Mouse (Mus musculus) kidney, postnatal 25 days (tissue): ENCODE measurements around the gene Tradd.
A peak's percentile ranks its signal among the peaks of the same experiment; 100 is the strongest.

Experiments
- DNase-seq, 2 experiments: peaks; one replicate each; pipeline ENCODE4 v3.0.0; 2021; ENCODE audit warnings: mixed read lengths in 2 of 2

Gene Tradd

DNA sequence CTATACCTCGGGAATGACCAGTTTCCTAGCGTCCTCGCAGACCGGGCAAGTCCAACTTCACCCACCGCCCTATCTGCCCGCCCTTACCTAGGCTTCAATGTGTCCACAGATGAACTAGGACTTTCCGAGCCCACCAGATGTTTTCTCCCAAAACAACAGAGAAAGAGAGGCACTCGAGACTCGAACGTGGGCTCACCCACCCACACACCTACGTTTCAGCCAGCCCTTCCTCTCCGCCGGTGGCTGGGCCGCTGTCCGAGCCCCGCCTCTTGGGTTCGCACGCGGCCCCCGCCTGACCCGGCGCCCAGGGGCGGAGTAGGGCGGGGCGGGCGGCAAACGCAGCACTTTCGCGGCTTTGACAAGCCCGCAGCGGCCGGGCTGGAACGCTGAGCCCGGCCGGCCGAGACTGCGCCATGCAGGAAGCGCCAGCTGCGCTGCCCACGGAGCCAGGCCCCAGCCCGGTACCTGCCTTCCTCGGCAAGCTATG lies 5.1 kb upstream of the Tradd start, which contains the start of gene Hsf4:
TSS of gene Hsf4 (plus strand) at position 341 of the 487 bp plus-strand sequence.
- peak; percentile 66 to 88 for DNase-seq

DNA sequence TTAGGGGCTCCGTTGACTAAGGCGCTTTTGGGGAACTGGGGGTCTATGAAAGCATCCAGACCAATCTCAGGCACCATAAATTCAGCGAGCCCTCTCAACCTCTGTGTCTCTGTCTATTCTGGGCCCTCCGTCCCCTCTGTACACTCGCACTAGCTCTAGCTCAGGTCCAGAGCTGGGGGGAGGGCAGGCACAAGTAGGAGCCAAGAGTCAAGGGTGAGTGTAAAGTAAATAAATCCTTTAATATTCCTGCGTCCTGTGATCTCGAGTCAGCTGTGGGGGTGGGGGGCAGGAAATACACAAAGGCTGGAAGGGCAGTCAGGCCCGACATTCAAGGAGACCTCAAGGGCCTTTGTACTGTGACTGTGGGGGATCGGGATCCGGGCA lies 4.7 kb upstream of the Tradd start:
- DNase-seq: peak; percentile 43 to 62

DNA sequence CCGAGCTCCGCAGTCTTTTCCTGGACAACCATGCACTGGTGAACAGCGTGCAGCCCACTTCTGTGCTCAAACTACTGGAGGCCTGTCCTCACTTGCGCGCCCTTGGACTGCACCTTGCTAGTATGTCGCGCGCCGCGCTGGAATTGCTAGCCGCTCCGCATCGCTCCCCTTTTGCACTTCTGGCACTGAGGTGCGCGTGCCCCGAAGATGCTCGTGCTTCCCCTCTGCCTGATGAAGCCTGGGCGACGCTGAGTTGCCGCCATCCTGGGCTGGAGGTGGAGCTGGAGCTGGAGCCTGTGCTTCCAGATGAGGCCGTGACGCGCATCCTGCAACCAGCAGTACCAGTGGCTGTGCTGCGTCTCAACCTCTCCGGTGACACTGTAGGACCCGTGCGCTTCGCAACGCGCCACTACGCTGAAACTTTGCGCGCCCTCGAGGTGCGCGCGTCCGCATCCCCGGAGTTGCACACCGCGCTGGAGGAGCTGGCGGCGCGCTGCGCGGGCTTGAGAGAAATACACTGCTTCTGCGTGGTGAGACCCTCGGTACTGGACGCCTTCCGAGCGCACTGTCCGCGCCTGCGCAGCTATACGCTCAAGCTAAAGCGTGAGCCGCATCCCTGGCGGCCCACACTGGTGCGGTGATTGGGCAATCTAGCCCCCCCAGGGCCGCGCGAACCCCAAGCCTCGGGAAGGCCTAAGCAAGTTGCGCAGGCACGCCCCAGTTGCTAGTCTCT lies 4.1 kb upstream of the Tradd start:
- peak in 1 of 2 experiments; percentile 55 for DNase-seq

DNA sequence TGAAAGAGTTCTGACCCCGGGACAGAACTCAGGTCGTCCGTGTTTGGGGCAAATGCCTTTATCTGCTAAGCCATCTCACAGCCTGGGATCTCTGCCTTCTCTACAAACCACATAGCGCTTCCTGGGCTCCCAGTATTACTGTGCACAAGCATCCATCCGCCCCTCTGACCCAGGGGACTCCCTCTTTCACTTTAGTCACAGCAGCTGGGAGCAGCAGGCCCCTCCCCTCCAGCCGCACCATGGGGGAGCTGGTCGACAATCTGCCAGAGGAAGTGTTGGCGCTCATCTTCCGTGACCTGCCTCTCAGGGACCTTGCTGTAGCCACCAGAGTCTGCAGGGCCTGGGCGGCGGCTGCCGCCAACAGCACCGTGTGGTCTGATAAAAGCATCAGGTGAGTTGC lies 2.4 kb upstream of the Tradd start:
- DNase-seq: no peak

DNA sequence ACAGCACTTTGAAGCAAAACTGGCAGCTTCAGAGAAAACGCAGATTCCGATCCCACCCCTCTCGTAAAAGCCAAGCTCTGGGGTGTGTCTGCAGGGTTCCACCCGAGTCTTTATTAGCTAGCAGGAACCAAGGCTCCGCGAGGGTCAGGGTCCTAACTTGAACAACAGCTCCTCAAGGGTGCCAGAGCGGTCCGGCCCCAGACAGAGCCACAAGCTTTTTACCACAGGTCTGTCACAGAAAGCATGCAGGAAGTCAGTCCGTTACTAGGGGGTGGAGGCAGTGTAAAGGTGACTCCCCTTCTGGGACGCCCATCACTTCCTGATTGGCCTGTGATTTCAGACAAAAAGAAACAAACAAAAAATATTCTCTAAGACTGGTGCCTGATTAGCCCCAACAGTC lies 719 bp upstream of the Tradd start:
- peak in 1 of 2 experiments; percentile 59 for DNase-seq

DNA sequence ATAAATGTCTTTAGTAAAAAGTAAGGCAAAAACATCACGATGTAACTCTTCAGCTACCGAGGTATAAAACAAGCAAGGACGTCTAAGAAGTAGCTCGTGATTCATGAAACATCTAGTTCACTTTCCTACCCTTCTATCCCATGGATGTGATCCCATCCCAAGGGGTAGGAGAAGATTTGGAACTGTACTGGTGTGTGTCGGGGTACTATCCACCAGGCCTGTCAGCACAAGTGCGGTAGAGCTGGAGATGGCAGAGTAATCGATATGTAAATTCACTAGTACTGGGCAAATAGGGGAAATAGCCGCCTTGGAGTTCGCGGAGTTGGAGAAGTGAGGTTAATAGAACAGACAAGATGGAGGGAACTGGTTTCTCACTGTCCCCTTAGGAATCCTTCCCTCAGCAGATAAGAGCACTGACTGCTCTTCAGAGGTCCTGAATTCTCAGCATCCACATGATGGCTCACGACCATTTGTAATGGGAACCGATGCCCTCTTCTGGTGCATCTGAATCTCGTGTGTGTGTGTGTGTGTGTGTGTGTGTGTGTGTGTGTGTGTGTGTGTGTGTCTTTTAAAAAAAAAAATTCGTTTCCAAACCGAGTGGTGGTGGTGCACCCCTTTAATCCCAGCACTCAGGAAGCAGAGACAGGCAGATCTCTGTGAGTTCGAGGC lies 1.0 kb downstream of the Tradd start:
- DNase-seq: peak in 1 of 2 experiments; percentile 18

DNA sequence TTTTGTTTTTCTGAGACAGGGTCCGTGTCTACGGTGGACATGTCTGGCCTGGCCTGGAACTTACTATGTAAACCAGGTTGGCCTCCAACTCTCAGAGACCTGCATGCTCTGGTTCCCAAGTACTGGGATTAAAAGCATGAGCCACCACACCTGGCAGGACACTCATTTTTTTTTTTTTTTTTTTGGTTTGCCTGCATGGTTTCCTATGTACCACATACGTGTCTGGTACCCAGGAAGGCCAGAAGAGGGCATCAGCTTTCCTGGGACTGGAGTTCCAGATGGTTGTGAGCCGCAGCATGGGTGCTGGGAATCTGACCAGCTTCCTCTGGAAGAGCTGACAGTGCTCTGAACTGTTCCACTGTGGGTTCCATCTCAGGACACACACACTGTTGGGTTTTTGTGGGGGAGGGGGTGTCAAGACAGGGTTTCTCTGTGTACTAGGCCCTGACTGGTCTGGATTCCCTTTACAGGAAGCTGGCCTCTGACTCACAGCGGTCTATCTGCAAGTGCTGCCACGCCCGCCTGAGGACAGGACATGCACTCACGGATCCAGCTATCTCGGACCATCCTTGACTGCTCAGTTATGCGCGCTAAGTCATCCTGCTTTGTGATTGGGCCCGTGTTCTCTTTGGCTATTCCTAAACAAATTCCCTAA lies 3.0 kb downstream of the Tradd start:
- DNase-seq: no peak

DNA sequence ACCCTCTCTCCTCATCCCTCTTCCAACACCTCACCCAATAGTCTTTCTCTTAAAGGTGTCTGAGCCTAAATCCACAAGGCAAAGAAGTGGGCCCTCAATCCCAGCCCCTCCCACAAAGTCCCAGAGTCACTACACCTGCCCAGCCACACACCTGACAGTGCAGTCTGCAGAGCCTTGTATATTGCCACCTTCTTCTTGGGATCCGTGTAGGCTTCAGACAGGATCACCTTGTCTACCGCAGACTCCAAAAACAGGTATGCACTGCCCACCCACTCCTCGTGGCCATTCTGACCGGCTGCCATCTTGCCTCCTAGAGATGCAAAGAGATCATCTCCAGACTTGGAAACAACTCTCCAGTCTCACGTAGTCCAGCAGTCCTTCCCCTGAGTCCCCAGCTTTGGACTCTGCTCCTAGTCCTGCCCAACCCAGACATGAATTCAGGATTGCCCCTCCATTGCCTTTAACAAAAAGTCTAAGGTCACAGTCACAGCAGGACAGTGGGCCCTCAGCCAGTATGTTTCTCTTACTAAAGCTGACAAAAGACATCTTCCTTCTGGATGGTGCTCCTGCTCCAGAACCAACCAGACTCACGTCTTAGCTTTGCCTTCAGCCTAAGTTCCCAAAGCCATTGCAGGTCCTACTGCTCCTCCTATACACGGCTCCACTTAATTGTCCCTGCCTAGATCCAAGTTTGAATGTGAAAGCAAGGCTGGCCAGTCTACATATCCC lies 3.9 kb downstream of the Tradd start:
- no peak for DNase-seq

DNA sequence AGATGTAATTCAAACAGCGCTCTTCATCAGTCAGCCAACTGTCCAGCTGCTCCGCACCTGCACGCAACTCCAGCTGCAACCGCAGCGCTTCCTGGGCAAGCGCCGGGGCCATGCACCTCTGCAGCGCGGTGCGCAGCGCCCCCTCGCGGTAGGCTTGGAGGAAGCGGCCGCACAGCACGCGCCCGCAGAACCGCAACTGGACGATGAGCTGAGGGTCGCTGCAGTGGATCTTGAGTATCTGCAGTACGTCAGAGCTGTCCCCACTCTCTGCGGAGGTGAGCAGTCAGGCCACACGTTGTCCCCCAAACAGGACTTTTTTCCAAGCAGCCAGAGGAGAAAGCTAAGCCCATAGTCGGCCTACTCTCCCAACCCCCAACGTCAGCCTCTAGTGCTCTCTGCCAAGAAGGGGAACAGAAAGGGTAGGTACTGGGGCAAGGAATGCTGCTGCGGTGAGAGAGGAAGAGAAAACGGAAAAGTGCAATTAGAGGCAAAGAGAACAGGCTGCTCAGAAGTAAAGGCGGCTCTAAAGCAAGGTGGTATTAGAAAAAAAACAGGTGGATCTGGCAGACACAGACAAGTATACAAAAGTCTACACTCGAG lies 4.6 kb downstream of the Tradd start:
- DNase-seq: peak; percentile 73 to 75

DNA sequence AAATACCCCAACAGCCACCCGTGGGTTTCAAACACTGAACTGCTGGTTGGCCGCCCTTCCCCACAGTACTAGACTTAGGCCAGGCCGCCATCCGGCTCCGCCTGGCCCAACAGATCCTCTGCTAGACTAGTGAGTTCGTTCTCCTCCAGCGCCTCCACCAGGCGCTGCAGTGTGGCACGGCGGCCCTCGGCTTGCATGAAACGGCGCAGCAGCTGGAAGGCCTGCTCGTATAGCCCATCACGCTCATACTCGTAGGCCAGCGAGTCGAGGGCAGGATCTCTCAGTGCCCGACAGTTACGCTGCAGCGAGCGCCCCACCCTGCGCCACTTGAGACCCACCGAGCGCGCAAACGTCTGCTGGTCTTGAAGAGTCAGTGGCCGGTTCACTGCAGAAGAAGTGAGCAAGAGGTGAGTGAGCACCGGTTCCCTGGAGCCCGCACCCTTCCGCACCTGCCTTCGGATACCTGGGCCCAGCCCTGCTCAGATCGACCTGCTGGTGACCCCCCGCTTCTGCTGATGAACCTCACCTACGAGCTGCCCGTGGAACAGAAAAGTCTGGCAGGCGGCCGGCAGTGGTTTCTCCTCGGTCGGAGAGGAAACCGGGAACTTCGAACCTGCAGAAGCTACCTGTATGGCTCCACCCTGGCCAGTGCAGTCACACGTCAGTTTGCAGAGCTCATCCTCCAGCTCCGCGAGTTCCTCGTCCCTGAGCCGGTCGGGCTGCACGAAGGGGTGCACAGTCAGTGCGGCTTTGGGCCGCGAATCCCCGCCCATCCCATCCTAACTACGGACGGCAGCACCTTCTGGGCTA lies 5.3 kb downstream of the Tradd start:
- peak in 1 of 2 experiments; percentile 44 for DNase-seq

DNA sequence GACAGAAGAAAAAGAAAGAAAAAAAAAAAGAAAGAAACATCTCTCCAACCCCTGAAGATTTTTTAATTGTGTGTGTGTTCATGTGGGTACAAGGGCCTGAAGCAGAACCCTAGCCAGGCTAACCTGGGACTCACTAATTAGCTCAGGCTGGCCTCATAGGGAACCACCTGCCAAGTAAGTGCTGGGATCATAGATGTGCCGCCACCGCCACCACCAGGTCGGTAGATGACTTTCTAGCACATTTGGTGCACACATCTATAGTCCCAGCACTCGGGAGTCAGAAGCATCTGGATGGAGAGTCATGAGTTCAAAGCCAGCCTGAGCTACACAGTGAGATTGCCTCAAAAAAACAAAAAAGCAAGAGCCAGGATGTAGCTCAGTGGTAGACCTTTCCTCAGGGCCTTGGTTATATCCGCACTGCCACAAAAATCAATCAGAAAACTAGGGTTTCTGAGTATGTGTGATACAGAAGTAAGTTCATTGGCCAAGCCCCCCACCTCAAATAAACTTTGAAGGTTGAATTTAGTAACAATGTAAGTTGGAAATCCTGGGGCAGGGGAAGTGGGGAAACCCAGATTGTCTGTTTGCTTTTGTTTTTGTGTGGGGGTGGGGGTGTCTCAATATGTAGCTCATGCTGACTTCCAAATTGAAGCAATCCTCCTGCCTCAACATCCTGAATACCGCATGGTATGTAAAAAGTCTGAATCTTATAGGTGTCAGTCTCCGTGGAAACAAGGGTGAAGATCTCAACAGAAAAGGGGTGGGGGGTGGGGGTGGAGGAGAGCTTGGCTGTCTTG lies 6.9 kb downstream of the Tradd start:
- no peak for DNase-seq

DNA sequence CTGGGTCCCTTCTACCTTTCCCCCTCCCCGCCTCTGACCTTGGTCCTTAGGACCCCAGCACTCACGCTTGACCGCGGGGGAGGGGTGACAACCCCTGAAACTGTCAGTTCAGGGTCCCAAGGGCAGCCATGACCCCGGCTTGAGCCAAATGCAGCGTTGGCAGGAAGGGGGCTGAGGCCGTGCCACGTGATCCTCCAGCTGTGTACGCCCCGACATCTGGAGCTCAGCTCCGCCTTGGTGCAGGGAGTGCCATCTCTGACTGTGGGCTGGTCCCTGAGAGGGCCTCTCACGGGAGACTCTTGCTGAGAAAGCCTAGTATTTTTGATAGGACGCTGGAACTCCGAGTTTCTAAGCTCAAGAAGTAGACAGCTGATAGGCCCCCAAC lies 9.5 kb downstream of the Tradd start, which contains the start of gene B3gnt9:
TSS of gene B3gnt9 (minus strand) at position 188 of the 385 bp plus-strand sequence.
- peak; percentile 38 to 74 for DNase-seq

DNA sequence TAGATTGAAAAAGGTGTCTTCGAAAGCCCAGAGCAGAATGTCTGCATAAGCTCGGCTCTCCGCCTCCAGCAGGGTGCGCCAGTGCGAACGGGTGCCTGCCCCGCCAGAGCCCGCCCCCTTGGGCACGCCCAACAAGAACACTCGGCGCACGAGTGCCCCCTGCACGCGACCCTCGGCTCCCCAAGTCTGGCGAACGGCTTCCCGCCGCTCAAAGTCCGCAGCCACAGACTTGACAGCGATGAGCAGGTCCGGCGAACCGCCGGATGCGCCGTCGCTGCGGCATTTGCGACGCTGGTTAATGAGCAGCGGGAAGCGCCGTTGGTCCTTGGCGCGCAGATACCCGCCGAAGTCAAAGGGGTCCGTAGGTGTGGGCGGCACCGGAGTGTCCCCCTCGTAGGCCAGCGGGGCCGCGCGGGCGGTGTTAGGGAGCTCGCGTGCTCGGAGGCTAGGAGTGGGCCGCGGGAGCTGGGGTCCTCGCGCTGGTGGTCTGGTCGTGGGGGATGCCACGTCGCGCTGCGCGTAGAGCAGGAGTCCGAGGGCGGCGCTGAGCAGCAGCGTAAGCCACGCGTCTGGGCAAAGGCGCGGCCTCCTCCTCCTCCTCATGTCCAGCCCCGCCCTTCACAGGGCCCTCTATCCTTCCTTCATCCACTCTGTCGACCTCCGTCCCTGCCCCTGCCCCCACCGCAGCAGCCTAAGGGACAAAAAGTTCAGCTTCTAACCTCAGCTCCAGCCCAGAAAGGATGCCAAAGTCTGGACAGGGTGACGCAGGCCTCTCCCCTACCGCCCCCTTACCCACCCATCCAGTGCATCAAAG lies 10.1 kb downstream of the Tradd start:
- DNase-seq: peak; percentile 92 to 93

DNA sequence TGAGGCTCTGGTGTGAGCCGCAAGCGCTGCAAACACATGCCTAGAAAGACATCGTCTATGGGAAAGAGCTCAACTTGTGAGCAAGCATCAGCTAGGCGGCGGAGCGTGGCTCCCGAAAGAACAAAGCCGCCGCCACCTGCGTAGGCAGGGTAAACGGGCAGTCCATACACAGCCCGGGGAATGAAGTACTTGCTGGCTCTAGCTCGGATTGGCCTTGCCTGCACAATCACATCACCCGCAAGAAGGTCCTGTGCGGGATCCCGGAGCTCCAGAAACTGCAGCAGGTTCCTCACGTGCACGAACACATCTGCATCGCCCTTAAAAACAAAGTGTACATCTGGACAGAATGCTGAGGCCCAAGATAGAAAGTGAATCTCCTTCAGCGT lies 10.7 kb downstream of the Tradd start:
- no peak for DNase-seq

DNA sequence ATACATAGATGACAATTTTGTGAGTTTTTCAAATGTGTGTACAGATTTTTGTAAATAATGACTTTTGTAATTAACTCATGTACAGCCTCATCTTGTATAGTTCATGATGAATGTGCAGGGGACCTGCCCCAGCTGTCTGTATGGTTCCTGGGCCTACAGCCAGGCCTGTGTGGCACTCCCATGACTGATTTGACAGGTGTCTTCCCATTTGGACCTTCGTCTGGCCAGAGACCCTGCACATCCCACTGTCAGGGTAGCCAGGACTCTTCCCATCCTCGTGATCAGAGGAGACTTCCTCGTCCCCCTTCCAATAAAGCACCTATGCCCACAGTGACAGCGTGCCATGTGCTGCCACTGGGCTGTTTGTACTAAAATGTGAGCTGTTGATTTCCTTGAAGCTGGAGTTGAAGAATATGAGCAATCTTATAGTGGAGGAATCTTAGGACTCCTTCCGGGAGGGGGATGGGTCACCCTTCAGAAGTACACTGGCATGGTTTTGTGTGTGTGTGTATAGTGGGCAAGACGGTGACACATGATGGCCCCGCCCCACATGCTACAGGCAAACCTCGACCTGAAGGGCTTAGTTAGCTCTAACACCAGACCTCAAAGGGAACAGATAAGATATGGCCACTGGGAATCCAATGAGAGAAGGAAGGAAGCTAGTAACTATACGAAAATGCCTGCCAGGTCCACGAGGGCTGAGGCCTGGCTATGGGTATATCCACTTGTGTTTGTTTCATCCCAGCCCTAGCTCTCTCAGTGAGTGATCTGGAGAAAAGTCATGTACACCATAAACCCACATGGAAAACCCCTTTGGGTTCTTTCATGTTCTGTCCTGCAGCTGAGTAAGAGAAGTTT lies 11.5 kb downstream of the Tradd start:
- DNase-seq: no peak

DNA sequence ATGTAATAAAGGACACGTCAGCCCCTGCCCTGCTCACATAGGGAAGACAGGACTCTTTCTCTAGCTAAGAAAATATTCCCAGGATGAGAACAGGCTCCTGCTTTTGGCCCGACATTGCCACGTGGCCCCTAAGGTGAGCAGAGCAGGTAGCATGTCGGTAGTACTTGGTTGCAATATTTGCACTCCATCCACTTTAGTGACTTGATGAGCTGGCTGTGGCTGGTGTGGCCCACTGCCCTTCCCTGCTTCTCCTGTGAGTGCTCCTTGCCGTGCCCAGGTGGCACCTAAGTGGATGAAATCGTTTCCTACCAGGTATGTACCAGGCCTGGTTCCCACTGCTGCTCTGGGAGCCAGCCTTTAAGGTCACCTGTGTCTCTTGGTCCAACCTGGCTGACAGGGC lies 12.5 kb downstream of the Tradd start:
- no peak for DNase-seq

DNA sequence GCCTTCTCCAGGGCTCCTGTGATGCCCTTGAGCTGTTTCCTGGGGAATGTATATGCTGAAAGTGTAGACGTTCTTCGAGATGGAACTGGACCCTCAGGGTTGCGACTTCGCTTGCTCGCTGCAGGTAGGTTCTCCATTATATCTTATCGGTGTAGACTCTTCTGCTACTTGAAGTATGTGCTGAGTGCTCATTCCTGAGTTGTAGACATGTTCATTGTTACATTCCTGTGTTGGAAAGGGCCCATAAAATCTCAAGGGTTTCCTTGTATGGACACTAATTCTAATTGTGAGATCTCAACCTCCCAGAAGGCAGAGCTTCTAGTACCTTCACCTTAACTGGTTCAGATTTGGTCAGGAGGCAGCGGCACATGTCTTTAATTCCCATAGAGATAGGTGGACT lies 23.4 kb downstream of the Tradd start:
- DNase-seq: no peak

DNA sequence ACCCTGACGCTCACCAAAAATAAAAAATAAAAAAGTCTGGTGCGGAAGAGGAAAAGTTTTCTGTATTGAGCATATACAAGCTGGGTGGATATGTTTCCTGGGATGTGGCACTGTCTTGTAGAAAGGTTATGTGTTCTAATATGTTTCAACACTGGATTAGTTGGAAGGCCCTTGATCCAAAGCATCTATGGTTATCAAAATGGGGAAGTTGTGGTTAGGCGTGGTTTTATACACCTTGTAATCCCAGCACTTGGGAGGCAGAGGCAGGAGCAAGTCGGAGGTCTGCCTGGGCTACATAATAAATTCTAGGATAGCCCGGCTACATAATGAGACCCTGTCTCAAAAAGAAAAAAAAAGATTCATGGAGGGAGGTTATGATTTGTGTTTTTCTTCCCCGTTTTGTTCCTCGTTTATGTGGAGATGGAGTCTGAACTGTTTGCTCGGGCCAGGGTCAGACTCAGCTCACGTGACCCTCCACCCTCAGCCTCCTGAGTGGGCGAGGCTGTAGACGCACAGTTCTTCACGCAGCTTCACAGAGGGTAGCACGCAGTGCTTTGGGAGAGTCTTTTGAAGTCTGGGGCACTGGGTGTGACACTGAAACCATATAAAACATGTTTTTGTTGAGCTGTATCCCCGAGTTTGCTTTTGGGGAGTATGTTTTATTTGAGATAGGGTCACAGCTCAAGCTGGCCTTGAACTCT lies 26.8 kb downstream of the Tradd start:
- no peak for DNase-seq
